Mouse (Mus musculus) intestine, embryonic 16.5 days (tissue): Measurements from ENCODE around the gene Acsl3. TPM values are rescaled to one million over a fixed set of nuclear protein-coding genes. Genes with fewer than 3 reads are reported as not detected.

ENCODE experiments used
- ATAC-seq: fragments of 200-750 bp; cut with Nextera tagmentation; 2 replicates; pipeline ENCODE4 v1.8.0; 2017; ENCODE audit warnings: moderate TSS enrichment, moderate library complexity
- H3K27ac ChIP-seq: fragments of 300-500 bp; sonication (generic); 2 replicates; pipeline ENCODE4 v1.5.1; 2014; ENCODE audit warnings: mild to moderate bottlenecking, low read length
- H3K27me3 ChIP-seq: fragments of 300-500 bp; sonication (generic); replicated peaks from 2 replicates; pipeline ENCODE4 v1.6.1; 2014; ENCODE audit warnings: low read length, control low read depth, mixed read lengths; ENCODE audit not compliant: control insufficient read depth, insufficient read depth
- H3K36me3 ChIP-seq: fragments of 300-500 bp; sonication (generic); 2 replicates; pipeline ENCODE4 v1.6.1; 2014; ENCODE audit warnings: low read length, control low read depth; ENCODE audit not compliant: control insufficient read depth, insufficient read depth
- H3K4me1 ChIP-seq: fragments of 300-500 bp; sonication (generic); 2 replicates; pipeline ENCODE4 v1.6.1; 2014; ENCODE audit warnings: low read length, control low read depth, mixed read lengths; ENCODE audit not compliant: control insufficient read depth, insufficient read depth
- H3K4me2 ChIP-seq: fragments of 300-500 bp; sonication (generic); 2 replicates; pipeline ENCODE4 v1.6.1; 2014; ENCODE audit warnings: low read depth, low read length, control low read depth
- H3K4me3 ChIP-seq: fragments of 300-500 bp; sonication (generic); 2 replicates; pipeline ENCODE4 v1.5.1; 2014; ENCODE audit warnings: mild to moderate bottlenecking, low read length
- H3K9ac ChIP-seq: fragments of 300-500 bp; sonication (generic); 2 replicates; pipeline ENCODE4 v1.6.1; 2014; ENCODE audit warnings: low read depth, low read length
- H3K9me3 ChIP-seq: fragments of 300-500 bp; sonication (generic); 2 replicates; pipeline ENCODE4 v1.6.1; 2016; ENCODE audit warnings: low read length, control low read depth; ENCODE audit not compliant: control insufficient read depth
- WGBS: fragments of 180-500 bp; shearing (Covaris S2); extraction: QIAGEN DNeasy Blood & Tissue Kit; methylation state at CpG from one replicate; pipeline ENCODE4 v1.1.7; 2014; 5-methylcytosine and 5-hydroxymethylcytosine counted together
- polyA plus RNA-seq: library from polyadenylated mRNA; unstranded; fragments of >200 nt; fragmentation: Nextera tagmentation; extraction: Ambion mirVana; gene quantifications from 2 replicates; pipeline ENCODE4 v1.2.1, GENCODE M21; 2015

Gene Acsl3
- polyA plus RNA-seq, 1 experiment from 2014 or later: 93.5 TPM

- H3K9me3 ChIP-seq: no peaks in the 10 kb centered on the region
- H3K27me3 ChIP-seq: no peaks in the 10 kb centered on the region
- peak; percentile 36; the same call in 1 of the 2 replicates for ATAC-seq
- 61% methylated on average over 6 of the region's 6 CpGs for WGBS
- H3K27ac ChIP-seq: no peak overlapping the region
- H3K4me3 ChIP-seq: no peak overlapping the region
- no peaks in the 10 kb centered on the region for H3K36me3 ChIP-seq
- no peaks in the 10 kb centered on the region for H3K4me1 ChIP-seq
- no peak overlapping the region for H3K4me2 ChIP-seq
- 0 out of 2 replicates have a peak overlapping the region, but pooled peaks have one; percentile 32 for H3K9ac ChIP-seq
Observed at GRCm38 (mm10) chr1:78725617-78726223, 68.1 kb downstream of the Acsl3 start.

GRCm38 (mm10) chr1:78730114-78730720 is 72.6 kb downstream of the Acsl3 start:
- Histone ChIP-seq H3K9ac (no peak overlapping the region), H3K27ac (no peak overlapping the region), H3K4me3 (no peak overlapping the region), H3K36me3 (no peaks in the 10 kb centered on the region), H3K27me3 (no peaks in the 10 kb centered on the region), H3K4me2 (no peak overlapping the region), H3K4me1 (no peaks in the 10 kb centered on the region), H3K9me3 (no peaks in the 10 kb centered on the region)
- WGBS: 79% methylated on average over 9 of the region's 9 CpGs
- ATAC-seq: no peak

- WGBS: 80% methylated on average over 9 of the region's 9 CpGs
- Histone ChIP-seq H3K27me3 (no peaks in the 10 kb centered on the region), H3K27ac (no peak overlapping the region), H3K36me3 (no peaks in the 10 kb centered on the region), H3K4me2 (no peak overlapping the region), H3K9me3 (no peaks in the 10 kb centered on the region), H3K4me3 (no peak overlapping the region), H3K9ac (no peak overlapping the region), H3K4me1 (no peaks in the 10 kb centered on the region)
- no peak for ATAC-seq
Observed at GRCm38 (mm10) chr1:78732290-78732689, 74.7 kb downstream of the Acsl3 start.

GRCm38 (mm10) chr1:78734261-78735000 is 76.8 kb downstream of the Acsl3 start:
- H3K27ac ChIP-seq: no peak overlapping the region

GRCm38 (mm10) chr1:78737646-78738045 is 80.0 kb downstream of the Acsl3 start:
- ATAC-seq: no peak

More at GRCm38 (mm10) chr1:78734261-78735000, 76.8 kb downstream of the Acsl3 start:
- H3K4me1 ChIP-seq: no peaks in the 10 kb centered on the region
- H3K4me2 ChIP-seq: no peak overlapping the region
- H3K27me3 ChIP-seq: no peaks in the 10 kb centered on the region
- no peak for ATAC-seq
- H3K9me3 ChIP-seq: no peaks in the 10 kb centered on the region
- no peaks in the 10 kb centered on the region for H3K36me3 ChIP-seq
- H3K9ac ChIP-seq: no peak overlapping the region
- WGBS: 66% methylated on average over 17 of the region's 17 CpGs
- no peak overlapping the region for H3K4me3 ChIP-seq

GRCm38 (mm10) chr1:78740676-78741075 is 83.1 kb downstream of the Acsl3 start:
- Histone ChIP-seq H3K27me3 (no peaks in the 10 kb centered on the region), H3K36me3 (no peaks in the 10 kb centered on the region), H3K9me3 (no peaks in the 10 kb centered on the region), H3K4me3 (no peak overlapping the region), H3K9ac (no peak overlapping the region), H3K4me2 (no peak overlapping the region), H3K27ac (no peak overlapping the region), H3K4me1 (no peaks in the 10 kb centered on the region)
- ATAC-seq: no peak
- 94% methylated on average over 11 of the region's 11 CpGs for WGBS

More at GRCm38 (mm10) chr1:78737646-78738045, 80.0 kb downstream of the Acsl3 start:
- Histone ChIP-seq H3K4me2 (no peak overlapping the region), H3K9ac (no peak overlapping the region), H3K4me3 (no peak overlapping the region), H3K27me3 (no peaks in the 10 kb centered on the region), H3K4me1 (no peaks in the 10 kb centered on the region), H3K36me3 (no peaks in the 10 kb centered on the region), H3K9me3 (no peaks in the 10 kb centered on the region), H3K27ac (no peak overlapping the region)
- WGBS: 55% methylated on average over 5 of the region's 5 CpGs

GRCm38 (mm10) chr1:78742198-78742597 is 84.6 kb downstream of the Acsl3 start:
- no peaks in the 10 kb centered on the region for H3K4me1 ChIP-seq
- H3K4me2 ChIP-seq: no peak overlapping the region
- WGBS: 88% methylated on average over 12 of the region's 12 CpGs
- H3K27me3 ChIP-seq: no peaks in the 10 kb centered on the region
- no peaks in the 10 kb centered on the region for H3K36me3 ChIP-seq
- no peak for ATAC-seq
- H3K9me3 ChIP-seq: no peaks in the 10 kb centered on the region
- no peak overlapping the region for H3K9ac ChIP-seq
- H3K27ac ChIP-seq: no peak overlapping the region
- H3K4me3 ChIP-seq: no peak overlapping the region

- Histone ChIP-seq H3K4me3 (no peak overlapping the region), H3K9me3 (no peaks in the 10 kb centered on the region), H3K4me1 (no peaks in the 10 kb centered on the region), H3K27me3 (no peaks in the 10 kb centered on the region), H3K4me2 (no peak overlapping the region), H3K36me3 (no peaks in the 10 kb centered on the region), H3K27ac (no peak overlapping the region), H3K9ac (no peak overlapping the region)
- no peak for ATAC-seq
- WGBS: 90% methylated on average over 4 of the region's 4 CpGs
Observed at GRCm38 (mm10) chr1:78743318-78743717, 85.7 kb downstream of the Acsl3 start.

- Histone ChIP-seq H3K4me2 (no peak overlapping the region), H3K36me3 (no peaks in the 10 kb centered on the region), H3K9me3 (no peaks in the 10 kb centered on the region), H3K4me1 (no peaks in the 10 kb centered on the region), H3K9ac (no peak overlapping the region), H3K4me3 (no peak overlapping the region), H3K27ac (peak overlapping the region; percentile 3; the same call in 1 of the 2 replicates), H3K27me3 (no peaks in the 10 kb centered on the region)
- 19% methylated on average over 5 of the region's 5 CpGs for WGBS
- ATAC-seq: peak; percentile 85
Observed at GRCm38 (mm10) chr1:78745230-78745777, 87.7 kb downstream of the Acsl3 start.
